Mouse (Mus musculus) bone marrow, adult 2 months (tissue): ENCODE measurements around the gene Acox3.

Experiments
- CTCF ChIP-seq: fragments of 200-500 bp; IDR thresholded peaks from 2 replicates; pipeline ENCODE4 v1.5.1; 2011; ENCODE audit warnings: low read length, control low read depth; ENCODE audit not compliant: control insufficient read depth, insufficient read depth
- POLR2A ChIP-seq: fragments of 200-500 bp; IDR thresholded peaks from 2 replicates; pipeline ENCODE4 v1.6.1; 2011; ENCODE audit warnings: low read depth, mild to moderate bottlenecking, control low read depth, low read length, borderline replicate concordance; ENCODE audit not compliant: control insufficient read depth

GRCm38 (mm10) chr5:35574653-35575599 lies 7.9 kb upstream of the Acox3 start, which contains the start of gene Trmt44:
- TF ChIP-seq POLR2A (peak; percentile 88; the same call in 1 of the 2 replicates), CTCF (no peak)
